Mouse (Mus musculus) urinary bladder, postnatal 36 days (tissue): ENCODE measurements around the gene Ripply3.

ENCODE experiments used
- DNase-seq, 2 experiments: peaks; one replicate each; pipeline ENCODE4 v3.0.0; 2022; ENCODE audit warnings: low spot score in 2 of 2, mixed read lengths in 1 of 2

Gene Ripply3

DNA sequence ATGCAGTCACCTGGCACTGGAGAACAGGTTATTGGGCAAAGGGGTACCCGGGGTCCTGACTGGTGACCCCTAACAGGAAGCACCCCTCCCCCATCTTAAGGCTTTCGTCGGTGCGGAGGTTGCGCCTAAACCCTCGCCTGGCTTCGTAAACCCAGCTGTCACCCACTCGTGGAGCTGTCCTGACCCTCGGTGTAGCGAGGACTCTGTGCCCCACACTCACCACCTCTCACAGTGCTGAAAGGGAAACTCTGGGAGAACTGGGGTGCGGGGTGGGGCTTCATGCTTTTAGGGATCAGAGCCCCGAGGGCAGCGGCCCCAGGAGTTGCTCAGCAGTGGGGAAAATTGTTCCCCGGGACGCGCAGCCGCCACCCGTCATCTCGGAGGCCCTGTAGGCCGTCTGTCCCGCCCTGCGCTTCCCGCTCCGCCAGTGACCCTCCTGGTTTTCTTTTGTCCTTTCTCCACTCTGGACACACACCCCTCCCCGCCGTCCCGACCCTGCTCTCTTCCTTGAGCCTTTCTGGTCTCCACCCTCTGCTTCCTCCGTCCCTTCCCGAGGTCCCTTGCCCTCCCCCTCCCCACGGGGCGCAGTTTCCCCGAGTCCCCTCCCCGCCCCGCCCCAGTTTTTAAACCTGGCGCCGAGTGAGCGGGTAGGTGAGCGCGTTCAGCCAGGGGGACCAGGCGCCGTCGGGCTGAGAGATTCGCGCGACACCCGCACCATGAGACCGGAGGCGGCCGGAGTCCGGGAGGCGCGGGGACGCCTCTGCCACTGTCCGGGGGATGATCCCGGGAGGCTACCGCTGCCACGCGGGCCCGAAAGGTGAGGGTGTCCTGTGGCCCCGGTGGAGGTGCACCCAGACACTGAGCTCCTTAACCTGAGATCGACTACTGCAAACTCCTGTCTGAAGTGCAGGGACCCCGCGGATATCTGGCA is at the start of gene Ripply3:
Gene Ripply3 (plus strand): TSS at position 640 of the 931 bp plus-strand sequence.
- DNase-seq: peak; percentile 26 to 42

GRCm38 (mm10) chr16:94283972-94284371 is 44.2 kb upstream of the Ripply3 start:
- DNase-seq: no peak

GRCm38 (mm10) chr16:94287826-94288225 is 40.4 kb upstream of the Ripply3 start:
- DNase-seq: no peak

DNA sequence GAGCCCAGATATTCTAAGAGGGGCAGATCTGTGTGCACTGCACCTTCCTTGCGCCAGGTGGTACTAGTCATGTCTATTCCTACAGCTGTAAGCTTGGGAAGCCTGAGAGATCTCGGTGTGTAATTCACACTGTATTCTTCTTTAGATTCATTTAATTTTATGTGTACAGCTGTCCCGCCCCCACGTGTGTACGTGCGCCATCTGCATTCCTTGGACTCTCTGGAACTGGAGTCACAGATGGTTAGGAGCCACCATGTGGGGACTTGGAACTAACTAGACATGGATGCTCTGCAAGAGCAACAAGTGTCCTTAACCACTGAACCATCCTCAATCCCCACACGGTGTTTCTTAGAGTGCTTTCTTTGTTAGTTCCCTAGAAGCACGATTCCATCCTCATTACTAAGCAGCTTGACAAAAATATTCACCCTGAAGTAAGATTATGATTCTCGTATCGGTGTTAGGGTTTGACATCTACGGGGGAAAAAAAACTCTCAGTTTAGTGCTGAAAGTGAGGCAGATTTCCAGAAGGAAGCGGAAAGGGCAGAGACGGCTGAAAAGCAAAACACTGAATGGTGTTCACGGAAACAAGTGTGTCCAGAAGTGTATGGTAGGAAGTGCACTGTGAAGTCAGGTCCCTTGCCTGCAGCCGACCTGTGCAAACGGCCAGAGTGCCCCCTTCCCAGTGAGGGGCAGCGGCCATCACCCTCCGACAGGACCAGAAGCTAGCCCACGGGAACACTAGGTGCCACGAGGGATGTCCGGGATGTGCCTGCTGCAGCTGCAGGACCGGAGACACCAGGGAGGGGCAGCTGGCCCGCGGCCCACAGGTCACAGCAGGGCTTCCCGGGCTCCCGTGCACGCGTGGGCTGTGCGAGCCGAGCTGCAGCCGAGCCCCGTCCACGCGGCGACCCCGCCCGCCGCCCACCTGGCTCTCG is 38.8 kb upstream of the Ripply3 start:
- DNase-seq: peak; percentile 15 to 17

DNA sequence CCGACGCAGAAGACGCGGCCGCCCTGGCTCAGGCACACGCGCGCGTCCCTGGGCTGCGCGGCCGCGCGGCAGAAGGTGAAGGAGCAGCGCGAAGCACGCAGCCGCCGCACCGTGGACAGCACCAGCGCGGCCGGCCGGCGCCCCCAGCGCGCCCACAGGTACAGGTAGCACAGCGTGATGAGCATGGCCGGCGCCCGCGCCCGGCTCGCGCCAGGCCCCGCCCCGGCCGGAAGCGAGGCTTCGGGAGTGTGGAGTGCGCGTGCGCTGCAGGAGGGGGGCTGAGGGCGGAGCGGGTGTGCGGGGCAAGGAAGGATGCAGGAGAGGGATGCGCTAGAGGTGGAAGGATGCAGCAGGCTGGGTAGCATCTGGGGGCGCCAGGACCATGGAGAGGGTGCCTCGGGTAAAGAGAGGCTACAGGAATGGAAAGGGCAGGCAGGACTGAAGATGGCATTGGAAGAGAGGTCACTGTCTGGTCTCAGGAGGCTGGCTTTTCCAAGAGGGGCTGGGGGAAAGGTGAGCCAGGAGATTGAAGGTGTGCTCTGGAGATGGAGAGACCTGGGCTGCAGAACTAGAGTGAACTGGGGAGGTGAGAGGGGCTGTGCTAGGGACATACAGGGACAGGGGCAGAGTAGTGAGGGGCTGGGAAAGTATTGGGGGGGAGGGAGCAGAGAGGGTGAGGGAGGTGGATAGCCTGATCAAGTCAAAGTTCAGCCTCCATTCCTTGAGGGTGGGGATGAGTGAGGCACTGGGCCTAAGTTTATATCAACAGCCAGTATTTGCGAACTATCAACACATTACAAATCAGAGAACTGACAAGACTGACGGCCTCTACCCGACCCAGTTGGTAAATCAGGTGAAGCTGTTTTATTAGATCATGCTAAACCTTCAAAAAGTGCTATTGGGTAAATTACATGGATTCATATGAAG is 37.9 kb upstream of the Ripply3 start:
- DNase-seq: peak; percentile 66 to 76

DNA sequence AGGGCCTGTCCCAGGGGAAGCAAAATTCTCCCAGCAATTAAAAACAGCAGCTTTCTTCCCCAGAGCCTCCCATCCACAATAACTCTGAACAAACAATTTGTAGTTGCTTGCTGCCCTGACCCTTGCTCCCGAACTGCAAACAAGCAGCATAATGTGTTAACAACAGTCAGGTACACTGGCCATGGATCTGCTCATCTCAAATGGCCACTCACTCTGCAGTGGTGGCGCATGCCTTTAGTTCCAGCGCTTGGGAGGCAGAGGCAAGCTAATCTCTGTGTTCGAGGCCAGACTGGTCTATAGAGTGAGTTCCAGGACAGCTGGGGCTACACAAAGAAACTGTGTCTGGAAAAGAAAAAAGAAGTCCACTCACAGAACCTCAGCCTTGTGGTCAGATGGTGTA is 37.1 kb upstream of the Ripply3 start:
- no peak for DNase-seq

DNA sequence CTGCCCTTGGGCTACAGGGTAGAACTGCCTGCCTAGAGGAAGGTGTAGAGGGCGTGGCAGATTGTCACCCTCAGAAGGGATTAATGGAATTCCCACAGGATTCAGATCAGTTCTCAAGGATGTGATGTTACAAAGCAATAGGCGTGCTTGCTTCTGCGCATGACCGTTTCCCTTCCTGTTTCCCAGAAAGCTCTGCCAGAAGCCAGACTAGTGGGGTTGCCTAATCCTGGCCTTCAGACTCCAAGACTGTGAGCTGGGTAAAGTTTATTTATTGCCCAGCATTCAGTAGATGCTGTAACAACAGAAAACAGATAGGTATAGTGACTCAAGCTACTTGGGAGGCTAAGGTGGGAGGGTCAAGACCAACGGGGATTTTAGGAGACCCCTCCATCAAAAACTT is 30.1 kb upstream of the Ripply3 start:
- DNase-seq: no peak

GRCm38 (mm10) chr16:94299210-94299609 is 29.0 kb upstream of the Ripply3 start:
- DNase-seq: no peak

DNA sequence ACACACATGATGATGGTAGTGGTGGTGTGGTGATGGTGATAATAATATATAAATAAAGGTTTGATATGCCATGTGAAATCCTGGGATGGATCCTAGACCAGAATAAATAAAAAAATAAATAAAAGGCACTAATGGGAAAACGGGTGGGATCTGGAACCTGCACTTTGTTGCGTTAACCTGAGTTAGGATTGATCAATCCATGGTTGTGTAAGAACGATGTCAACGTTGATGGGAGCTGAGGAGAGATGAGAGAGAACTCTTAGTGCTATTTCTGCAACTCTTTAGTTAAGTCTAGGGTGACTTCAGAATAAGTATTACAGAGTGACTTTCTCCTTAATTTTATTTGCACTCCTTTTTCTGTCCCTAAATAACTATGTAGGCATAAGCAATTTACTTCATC is 27.0 kb upstream of the Ripply3 start:
- no peak for DNase-seq

- no peak for DNase-seq
These were observed 26.5 kb upstream of the Ripply3 start for GRCm38 (mm10) chr16:94301696-94302095.

- peak in 1 of 2 experiments; percentile 21 for DNase-seq
These were observed 25.7 kb upstream of the Ripply3 start for GRCm38 (mm10) chr16:94302274-94303202.

- DNase-seq: no peak
These were observed 25.1 kb upstream of the Ripply3 start for GRCm38 (mm10) chr16:94303203-94303535.

DNA sequence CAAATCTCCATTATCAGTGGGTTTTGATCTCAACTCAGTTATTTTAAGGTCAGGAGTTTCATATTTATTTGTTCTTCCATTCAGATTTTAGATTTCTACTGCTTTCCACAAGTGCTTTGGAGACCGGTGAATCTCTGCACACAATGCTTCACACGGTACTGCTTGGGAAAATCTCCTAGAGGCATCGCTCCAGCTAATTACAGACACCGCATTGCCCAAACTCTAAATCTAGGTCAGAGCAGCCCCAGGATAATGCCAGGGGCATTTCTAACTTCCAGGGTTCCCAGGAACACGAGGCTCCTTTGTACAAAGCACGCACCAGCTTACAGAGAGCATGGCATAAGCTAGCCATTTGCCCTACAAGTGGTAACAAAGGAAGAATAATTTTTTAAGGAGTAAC is 20.7 kb upstream of the Ripply3 start:
- DNase-seq: no peak

GRCm38 (mm10) chr16:94307942-94308341 is 20.3 kb upstream of the Ripply3 start:
- no peak for DNase-seq

- DNase-seq: no peak
These were observed 19.2 kb upstream of the Ripply3 start for GRCm38 (mm10) chr16:94309025-94309424.

DNA sequence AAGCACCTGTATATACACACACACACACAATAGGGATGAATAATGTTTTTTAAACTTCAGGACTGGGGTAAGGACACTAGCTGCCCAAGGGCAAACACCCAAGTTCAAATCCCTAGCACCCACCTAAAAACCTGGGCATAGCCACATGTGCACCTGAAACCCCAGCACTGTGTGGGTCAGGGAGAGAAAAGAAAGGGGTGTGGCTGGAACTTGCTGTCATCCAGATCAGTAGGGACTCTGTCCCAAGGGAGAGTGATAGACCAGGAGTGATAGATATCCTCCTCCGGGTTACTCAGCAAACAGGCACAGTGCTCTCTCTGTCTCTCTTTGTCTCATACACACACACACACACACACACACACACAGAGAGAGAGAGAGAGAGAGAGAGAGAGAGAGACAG is 16.8 kb upstream of the Ripply3 start:
- no peak for DNase-seq

DNA sequence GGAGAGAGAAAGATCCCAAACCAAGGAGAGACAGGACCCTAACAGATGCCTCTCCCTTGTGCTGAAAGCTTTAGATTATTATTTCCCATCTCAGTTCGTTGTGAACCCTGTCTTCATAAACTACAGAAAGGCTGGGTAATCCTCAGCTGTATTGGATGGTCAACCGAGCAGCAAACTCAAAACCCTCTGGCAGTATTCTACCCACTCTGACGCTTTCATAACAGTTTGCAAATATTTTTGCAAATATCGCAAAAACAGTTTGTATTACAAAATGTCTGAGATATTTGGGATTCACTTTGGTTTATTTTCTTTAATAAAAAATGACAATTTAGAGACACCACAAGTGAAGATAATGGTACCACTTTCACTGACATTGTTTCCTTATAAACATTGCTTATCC is 16.3 kb upstream of the Ripply3 start:
- no peak for DNase-seq

GRCm38 (mm10) chr16:94312663-94313228 is 15.5 kb upstream of the Ripply3 start:
- DNase-seq: peak; percentile 62 to 73

DNA sequence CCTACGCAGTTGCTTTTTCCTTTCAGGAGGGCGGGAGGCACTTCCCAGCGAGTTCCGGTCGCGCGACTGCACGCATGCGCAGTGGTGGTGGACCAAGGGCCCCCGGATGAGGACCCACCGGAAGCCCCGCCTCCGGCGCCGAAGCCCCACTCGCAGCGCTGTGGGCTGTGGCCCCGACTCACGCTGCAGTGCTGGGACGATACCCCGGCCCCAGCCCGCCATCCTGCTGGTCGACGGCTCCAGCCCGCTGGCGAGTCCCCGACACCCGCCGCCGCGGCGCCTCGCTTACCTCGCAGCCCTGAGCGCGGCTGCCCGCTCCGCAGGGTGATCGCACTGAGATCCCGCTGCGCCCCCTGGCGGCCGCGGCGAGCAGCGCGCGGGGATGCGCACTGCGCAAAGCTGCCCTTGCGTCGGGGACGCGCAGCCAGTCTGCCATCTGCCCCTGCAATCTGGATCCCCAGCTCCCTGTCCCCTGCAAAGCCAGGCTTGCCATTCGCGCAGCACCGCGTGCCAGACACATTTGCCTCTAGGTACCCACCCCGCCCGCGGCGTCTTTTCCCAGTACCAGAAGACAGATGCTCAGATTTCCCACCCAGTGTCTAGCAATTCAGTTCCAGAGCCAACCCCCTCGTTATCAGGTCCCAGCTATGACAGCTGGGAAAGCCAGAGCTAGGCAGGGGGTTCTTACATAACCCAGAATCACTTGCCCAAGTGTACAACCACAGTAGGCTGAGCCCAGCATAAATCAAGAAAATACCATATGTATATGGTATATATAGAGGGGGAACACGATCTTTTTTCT is 14.8 kb upstream of the Ripply3 start, which contains the start of gene Hlcs:
Gene Hlcs (minus strand): TSS at position 343 of the 802 bp plus-strand sequence.
- peak; percentile 94 to 97 for DNase-seq
